Mouse (Mus musculus) kidney, adult 11 months (tissue): ENCODE results near the gene Lrrc19.
A peak's percentile ranks its signal among the peaks of the same experiment; 100 is the strongest.
"Not testable (repeated sequence)": the region's sequence is repeated elsewhere in the genome, so short reads cannot be mapped to it uniquely, and the experiment has no call there.

Source experiments
- DNase-seq: peaks from one replicate; pipeline ENCODE4 v3.0.0; 2022

Gene Lrrc19

GRCm38 (mm10) chr4:94649920-94650319, at the start of gene Lrrc19:
Lrrc19 (minus strand) TSS chr4:94650144.
- DNase-seq = peak; percentile 4

DNA sequence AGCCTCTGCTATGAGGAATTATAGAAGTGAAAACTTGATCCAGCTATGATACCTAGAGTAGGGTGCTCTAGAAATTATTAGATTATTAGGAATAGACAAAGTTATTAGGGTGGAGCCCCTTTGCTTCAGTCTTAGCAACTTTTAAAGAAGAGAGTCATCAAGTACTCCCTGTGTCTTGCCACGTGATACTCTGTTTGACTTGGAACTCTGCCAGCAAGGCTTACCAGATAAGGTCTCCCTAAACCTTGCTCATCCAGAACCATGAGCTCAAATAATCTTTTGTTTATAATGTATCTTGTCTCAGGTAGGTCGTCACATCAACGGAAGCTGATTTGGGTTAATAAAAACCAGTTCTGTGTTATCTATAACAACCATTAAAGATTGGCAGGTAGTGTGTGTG, 46.4 kb upstream of the Lrrc19 start:
- no peak for DNase-seq

GRCm38 (mm10) chr4:94692175-94692574, 42.2 kb upstream of the Lrrc19 start:
- DNase-seq = peak; percentile 6

DNA sequence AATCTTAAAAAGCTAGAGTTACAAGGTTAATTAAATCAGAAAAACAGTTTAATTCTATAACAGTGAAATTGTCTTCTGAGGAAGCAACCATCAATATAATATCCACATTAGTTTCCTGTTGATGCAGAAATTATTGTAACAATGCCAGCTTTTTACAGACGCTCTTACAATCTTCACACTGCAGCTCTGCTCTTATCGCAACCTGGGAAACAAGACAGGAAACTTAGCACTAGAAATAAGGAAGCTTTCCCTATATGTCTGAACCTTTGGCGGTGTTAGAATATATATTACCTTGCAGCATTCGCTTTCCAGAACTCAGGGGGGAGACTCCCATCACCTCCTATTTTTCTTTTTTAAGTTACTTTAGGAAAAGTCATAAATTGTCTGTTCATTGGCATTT, 41.1 kb upstream of the Lrrc19 start:
- no peak for DNase-seq

- not testable (repeated sequence) for DNase-seq
These were observed 39.9 kb upstream of the Lrrc19 start for GRCm38 (mm10) chr4:94689804-94690203.

DNA sequence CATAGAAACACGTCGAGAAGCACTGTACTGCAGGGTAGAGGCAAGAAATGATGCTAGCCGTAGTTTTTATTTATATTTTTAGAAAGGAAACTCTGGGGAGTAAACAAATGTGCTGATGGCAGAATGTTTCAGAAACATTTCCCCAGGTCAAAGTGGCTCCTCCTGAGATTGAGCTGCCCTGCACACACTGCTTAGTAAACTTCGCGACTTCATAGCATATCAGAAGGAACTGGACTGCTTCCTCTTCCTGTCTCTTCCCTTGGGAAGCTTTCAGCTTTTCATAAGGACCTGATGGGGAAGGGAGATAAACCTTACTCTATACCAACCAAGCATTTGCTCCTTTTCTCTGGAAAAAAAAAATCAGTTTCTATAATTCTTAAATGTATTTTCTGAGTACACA, 33.4 kb upstream of the Lrrc19 start:
- peak; percentile 16 for DNase-seq

- no peak for DNase-seq
These were observed 32.1 kb upstream of the Lrrc19 start for GRCm38 (mm10) chr4:94682029-94682428.

GRCm38 (mm10) chr4:94681181-94681580, 31.2 kb upstream of the Lrrc19 start:
- no peak for DNase-seq

GRCm38 (mm10) chr4:94680662-94681061, 30.7 kb upstream of the Lrrc19 start:
- DNase-seq = no peak

DNA sequence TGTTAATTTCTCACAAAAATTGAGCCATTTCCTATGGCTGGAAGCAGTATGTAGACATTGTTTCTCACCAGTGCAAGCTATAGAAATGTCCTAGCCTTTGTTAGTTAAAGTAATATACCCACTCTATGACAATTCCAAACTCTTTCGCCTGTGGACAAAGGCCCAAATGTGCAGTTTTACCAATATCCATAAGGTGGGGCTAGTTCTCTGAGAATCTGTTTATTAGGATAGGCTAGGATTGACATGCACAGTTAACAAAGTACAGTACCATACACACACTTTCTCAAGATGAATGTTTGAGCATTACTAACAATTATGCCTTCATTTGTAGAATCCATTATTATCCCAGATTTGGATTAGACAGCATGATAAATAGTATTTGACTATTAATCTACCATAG, 19.8 kb upstream of the Lrrc19 start:
- no peak for DNase-seq

GRCm38 (mm10) chr4:94650426-94651175, 657 bp upstream of the Lrrc19 start:
- peak; percentile 8 for DNase-seq

- no peak for DNase-seq
These were observed 6.8 kb downstream of the Lrrc19 start for GRCm38 (mm10) chr4:94643141-94643540.

DNA sequence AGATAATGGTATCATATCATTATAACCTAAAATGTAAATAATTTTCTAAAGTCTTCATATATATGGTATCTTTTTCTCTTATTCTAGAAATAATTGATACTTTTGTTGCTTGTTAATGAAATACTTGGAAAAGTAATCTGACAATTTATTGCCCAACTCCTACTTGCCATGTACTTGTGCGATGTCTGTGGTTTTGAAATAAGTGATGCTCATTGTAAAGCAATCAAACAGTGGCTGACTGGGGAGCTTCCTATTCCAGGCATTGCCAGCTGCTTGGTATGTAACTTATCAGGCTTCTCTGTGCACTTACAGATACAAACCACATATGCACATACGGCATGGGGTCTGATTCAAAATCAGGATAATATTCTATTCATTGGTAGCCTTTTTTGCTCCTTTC, 29.9 kb downstream of the Lrrc19 start:
- no peak for DNase-seq

- DNase-seq = no peak
These were observed 35.3 kb downstream of the Lrrc19 start for GRCm38 (mm10) chr4:94614627-94615006.

- DNase-seq = peak; percentile 92
These were observed 35.8 kb downstream of the Lrrc19 start, which contains the start of gene Ift74 for GRCm38 (mm10) chr4:94613972-94614626. Ift74 (plus strand) TSS chr4:94614491.

DNA sequence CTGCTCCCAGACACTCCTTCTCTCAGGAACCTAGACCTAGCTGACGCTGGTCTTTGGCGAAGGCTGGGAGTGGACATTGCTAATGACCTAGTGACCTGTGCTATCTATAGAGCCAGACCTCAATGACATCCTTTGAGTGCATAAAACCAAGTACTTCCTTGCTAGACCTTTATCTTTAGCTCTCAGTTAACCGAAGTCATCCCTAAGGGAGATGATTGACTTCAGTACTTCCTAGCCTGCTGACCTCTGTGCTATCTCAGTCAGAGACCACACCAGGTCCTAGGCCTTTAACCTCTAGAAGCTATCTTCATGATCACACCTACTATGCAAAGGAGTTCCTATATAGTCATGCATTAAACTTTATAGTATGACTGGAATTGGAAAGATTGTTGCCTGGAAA, 39.6 kb downstream of the Lrrc19 start:
- no peak for DNase-seq

GRCm38 (mm10) chr4:94605591-94605990, 44.4 kb downstream of the Lrrc19 start:
- DNase-seq = peak; percentile 32

GRCm38 (mm10) chr4:94604452-94605019, 45.4 kb downstream of the Lrrc19 start:
- DNase-seq = no peak

- peak; percentile 90 for DNase-seq
These were observed 46.8 kb downstream of the Lrrc19 start, which contains the start of gene Plaa for GRCm38 (mm10) chr4:94603031-94603629. Plaa (minus strand) TSS chr4:94603244.

DNA sequence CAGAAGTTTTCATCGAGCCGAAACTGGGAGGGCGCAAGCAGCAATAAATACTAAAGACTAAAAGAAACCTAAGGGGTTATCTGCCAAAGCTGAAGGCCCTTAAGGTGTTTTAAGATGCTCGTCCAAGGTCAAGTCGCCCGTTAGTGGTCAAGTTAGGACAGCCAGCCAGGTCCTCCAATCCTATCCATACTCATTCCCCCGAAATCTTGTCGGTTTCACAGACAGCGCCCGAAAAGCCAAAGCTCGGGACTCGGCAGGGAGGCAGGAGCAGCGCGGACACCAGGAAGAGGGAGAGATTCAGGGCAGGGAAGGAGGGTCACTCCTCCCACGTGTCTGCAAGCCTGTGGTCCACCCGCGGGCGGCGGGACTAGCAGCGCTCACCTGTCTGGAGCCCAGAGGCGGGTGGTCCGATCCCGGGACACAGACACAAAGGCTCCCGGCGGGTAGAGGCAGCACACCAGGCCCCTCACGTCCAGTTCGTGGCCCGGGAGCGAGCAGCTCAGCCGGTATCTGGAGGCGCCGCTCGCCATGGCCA, 47.4 kb downstream of the Lrrc19 start:
- no peak for DNase-seq

GRCm38 (mm10) chr4:94601395-94601794, 48.5 kb downstream of the Lrrc19 start:
- DNase-seq = no peak

DNA sequence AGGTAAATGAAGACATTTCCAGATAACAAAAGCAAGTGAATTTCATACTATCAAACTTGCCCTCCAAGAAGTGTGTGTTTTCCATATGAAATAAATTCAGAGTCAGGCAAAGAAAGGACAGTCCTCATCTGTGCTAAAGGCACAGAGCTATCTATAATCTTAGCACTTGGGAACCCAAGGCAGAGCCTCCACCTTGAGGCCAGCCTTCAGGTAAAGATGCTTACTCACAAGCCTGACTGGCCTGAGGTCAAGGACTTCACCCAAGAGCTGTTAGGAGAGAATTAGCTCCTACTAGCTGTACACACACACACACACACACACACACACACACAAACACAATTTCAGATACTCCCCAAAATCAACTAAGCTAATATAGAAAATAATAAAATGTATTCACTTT, 57.2 kb downstream of the Lrrc19 start:
- DNase-seq = no peak

GRCm38 (mm10) chr4:94591765-94592381, 58.1 kb downstream of the Lrrc19 start:
- DNase-seq = no peak
